Mouse (Mus musculus): ENCODE data around the gene Irak1bp1. TPM values are rescaled to one million over a fixed set of nuclear protein-coding genes. Genes with fewer than 3 reads are reported as not detected.

Gene Irak1bp1
- polyA plus RNA-seq (2015; fragmentation: Nextera tagmentation; extraction: Ambion mirVana) = 32.9 and 34.1 TPM in 2 replicates

DNA sequence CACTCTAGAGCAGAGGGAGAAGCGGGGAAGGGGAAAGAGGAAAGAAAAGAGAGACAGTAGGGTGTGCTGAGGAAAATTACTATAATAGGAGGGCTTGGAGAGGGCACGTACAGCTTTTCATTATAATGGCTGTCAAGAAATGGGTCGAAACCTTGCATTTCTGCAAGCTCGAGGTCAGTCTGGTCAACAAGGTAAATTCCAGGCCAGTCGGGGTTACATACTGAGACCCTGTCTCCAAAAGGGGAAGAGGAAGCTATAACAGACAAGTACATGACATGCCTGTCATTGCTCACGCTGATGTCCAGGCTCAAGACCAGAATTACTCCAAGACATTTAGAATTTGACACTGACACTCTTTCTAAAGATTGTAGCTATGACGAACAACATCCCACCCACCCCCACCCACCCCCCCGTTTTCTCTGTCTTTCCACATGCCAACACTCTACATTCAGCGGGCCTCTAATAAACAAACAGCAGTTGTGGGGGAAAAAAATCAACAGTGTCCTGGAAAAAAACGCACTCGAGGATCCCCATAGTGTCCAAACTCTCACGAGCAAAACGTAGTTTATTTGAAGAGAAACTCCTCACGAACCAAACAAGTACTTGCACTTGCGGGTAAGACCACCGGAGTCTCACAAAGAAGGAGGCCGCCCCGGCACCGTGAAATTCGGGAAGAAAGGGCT lies at the start of gene Irak1bp1:
Irak1bp1 (plus strand) TSS at position 534 of the 683 bp plus-strand sequence.
- 13% methylated on average over 20 of the region's 20 CpGs for WGBS
- peak within 1 kb of the TSS; percentile 95 for H3K27ac ChIP-seq (replicated peaks)
- peak within 1 kb of the TSS; percentile 62 for H3K4me2 ChIP-seq
- peak within 1 kb of the TSS; percentile 88 for H3K9ac ChIP-seq
- no peaks in the 10 kb centered on the region for H3K27me3 ChIP-seq
- peak within 1 kb of the TSS; percentile 81 for H3K4me3 ChIP-seq
- no peaks in the 10 kb centered on the region for H3K9me3 ChIP-seq
- peak; percentile 59 for ATAC-seq (ENCODE audit: low read depth)
- peaks cover 21% of the 10 kb centered on the region for H3K4me1 ChIP-seq (replicated peaks)
- H3K36me3 ChIP-seq = no peaks in the 10 kb centered on the region

DNA sequence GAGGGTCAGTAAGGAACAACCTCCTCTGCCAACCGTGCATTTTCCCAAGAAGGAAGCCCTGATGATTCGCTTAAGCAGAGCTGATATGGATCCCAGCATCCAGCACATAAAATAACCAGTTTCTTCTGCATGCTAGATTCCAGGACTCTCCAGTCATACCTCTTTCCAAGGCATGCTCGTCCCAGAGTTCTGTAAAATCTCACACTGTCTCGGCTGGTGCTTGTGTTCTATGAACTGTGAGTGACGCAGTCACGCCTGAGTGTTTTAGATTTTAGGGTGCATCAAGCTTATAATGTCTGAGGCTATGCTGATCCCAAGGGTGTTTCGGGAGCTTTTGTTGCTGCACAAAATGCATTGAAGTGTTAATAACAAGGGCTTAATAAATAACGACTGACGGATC lies 41.0 kb upstream of the Irak1bp1 start:
- no peak overlapping the region for H3K4me2 ChIP-seq
- no peak overlapping the region for H3K4me3 ChIP-seq
- ATAC-seq (ENCODE audit: low read depth) = no peak
- H3K27ac ChIP-seq (replicated peaks) = no peak overlapping the region
- H3K9me3 ChIP-seq = no peaks in the 10 kb centered on the region
- no peaks in the 10 kb centered on the region for H3K27me3 ChIP-seq
- no peaks in the 10 kb centered on the region for H3K36me3 ChIP-seq
- no peaks in the 10 kb centered on the region for H3K4me1 ChIP-seq (replicated peaks)
- 35% methylated on average over 9 of the region's 9 CpGs for WGBS
- no peak overlapping the region for H3K9ac ChIP-seq

DNA sequence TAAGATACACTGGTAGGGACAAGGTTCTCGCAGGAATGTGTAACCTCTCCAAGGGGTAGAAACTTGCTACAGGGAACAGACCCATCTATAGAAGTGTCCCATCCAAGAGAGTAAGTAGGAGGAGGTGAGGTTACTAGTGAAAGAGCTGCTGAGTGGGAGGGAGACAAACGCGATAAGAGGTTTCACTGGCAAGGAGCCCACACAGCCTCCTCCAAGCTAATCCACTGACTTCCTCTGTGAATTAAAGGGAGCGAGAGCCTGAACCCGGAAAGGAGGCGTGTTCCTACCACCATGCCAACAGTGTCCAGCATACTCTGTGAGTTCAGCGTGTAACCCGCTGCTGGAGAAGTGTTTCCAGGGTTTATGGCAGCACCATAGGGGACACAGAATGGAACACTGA lies 29.0 kb upstream of the Irak1bp1 start:
- H3K9me3 ChIP-seq = no peaks in the 10 kb centered on the region
- H3K4me3 ChIP-seq = no peak overlapping the region
- WGBS = 85% methylated on average over 8 of the region's 8 CpGs
- H3K27ac ChIP-seq (replicated peaks) = no peak overlapping the region
- ATAC-seq (ENCODE audit: low read depth) = no peak
- no peaks in the 10 kb centered on the region for H3K27me3 ChIP-seq
- no peak overlapping the region for H3K9ac ChIP-seq
- no peaks in the 10 kb centered on the region for H3K4me1 ChIP-seq (replicated peaks)
- H3K36me3 ChIP-seq = no peaks in the 10 kb centered on the region
- H3K4me2 ChIP-seq = no peak overlapping the region

DNA sequence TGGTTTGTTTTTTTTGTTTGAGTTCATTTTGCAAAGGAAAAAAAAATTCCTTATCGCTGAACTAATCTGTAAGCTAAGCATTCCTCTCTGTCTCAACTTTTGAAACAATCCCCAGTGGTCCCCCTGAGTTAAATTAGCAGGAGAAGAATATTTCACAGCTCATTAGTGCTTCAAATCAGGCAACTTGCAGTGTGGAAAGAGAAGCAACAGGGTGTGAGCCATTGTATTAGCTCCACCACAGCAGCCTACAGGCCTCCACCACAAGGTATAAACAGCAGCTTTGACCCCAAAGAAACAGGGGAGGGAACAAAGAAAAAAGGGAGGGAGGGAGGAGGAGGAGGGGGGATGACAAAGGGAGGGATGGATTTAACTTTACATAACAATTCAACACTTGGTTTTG lies 22.2 kb upstream of the Irak1bp1 start:
- no peak overlapping the region for H3K4me2 ChIP-seq
- no peak overlapping the region for H3K4me3 ChIP-seq
- no peak overlapping the region for H3K27ac ChIP-seq (replicated peaks)
- no peak overlapping the region for H3K9ac ChIP-seq
- 6% methylated on average over 1 of the region's 1 CpGs for WGBS
- no peaks in the 10 kb centered on the region for H3K4me1 ChIP-seq (replicated peaks)
- H3K36me3 ChIP-seq = no peaks in the 10 kb centered on the region
- H3K27me3 ChIP-seq = no peaks in the 10 kb centered on the region
- ATAC-seq (ENCODE audit: low read depth) = no peak
- H3K9me3 ChIP-seq = no peaks in the 10 kb centered on the region

DNA sequence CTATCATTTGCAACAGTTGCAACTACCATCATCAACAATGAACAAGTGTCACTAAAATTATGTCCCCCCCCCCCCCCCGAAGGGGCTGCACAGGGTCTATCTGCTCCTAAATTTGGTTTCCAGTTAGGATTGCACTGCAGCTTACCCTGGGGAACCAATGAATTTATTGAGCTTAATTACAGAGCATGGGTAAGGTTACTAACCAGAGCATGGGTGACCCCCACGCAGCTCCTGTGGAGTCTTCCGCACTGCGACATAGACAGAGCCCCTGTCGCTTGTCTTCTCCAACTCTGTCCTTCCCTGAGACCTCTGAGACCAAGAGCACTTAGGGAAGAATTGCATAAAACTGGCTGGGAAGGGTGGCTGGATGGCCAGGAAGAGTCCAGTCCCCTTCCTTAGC lies 21.7 kb upstream of the Irak1bp1 start:
- 49% methylated on average over 5 of the region's 5 CpGs for WGBS
- ATAC-seq (ENCODE audit: low read depth) = no peak
- no peak overlapping the region for H3K9ac ChIP-seq
- H3K9me3 ChIP-seq = no peaks in the 10 kb centered on the region
- H3K4me3 ChIP-seq = no peak overlapping the region
- no peak overlapping the region for H3K4me2 ChIP-seq
- no peaks in the 10 kb centered on the region for H3K36me3 ChIP-seq
- H3K4me1 ChIP-seq (replicated peaks) = no peaks in the 10 kb centered on the region
- H3K27ac ChIP-seq (replicated peaks) = no peak overlapping the region
- H3K27me3 ChIP-seq = no peaks in the 10 kb centered on the region

DNA sequence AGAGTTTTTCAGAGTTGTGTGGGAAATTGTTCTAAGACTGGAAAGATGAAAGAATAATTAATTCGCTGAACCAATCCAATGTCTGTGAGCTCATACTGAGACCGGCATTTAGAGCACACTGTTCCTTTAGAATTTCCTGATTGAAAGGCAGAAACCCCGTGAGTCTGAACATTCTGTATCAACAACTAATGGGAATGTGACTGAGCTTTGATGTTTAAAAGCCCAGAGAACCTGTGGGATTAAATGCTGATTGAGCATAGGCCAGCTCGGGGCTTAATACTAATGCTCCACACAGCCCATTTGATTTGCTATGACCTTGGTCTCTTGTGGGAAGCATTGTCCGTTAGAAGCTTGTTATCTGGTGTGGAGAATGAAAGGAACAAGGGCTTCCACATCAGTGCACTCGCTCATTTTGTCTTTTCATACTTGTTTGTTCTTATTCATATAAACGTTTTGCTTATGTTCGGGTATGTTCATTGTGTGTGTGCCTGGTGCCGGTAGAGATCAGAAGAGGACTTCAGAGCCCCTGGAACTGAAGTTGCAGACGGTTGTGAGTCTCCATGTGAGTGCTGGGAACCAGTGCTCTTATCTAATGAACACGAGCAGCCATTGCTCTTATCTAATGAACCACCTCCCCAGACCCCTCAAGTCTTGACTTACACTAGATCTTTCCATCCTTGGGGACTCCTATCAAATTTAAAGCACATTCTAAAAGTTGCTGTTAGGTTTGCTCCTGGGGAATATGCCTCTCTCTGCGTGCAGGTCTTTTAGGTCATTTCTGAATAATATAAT lies 17.0 kb upstream of the Irak1bp1 start:
- Histone ChIP-seq H3K4me3 (no peak overlapping the region), H3K4me1 (replicated peaks) (no peaks in the 10 kb centered on the region), H3K9ac (no peak overlapping the region), H3K27me3 (no peaks in the 10 kb centered on the region), H3K9me3 (no peaks in the 10 kb centered on the region), H3K36me3 (no peaks in the 10 kb centered on the region), H3K4me2 (no peak overlapping the region), H3K27ac (replicated peaks) (no peak overlapping the region)
- WGBS = 75% methylated on average over 12 of the region's 12 CpGs
- ATAC-seq (ENCODE audit: low read depth) = no peak

DNA sequence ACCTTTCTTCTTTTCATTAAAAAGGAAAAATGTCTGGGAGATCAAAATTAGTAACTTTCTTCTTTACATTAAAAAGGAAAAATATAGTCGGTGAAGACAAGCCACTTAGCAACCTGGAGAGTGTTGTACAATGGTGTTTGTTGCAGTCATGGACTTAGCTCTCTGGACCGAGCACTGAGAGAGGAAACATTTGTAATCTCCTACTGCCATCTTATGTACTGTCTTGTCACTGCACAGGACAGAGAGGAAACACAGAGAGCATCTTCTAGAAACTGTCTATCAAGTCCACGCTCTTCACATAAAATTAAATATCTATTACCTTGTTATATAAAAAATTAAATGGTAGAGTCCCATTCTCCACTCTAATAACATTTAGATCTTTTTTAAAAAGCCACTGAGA lies 14.8 kb upstream of the Irak1bp1 start:
- Histone ChIP-seq H3K4me3 (no peak overlapping the region), H3K9me3 (no peaks in the 10 kb centered on the region), H3K4me1 (replicated peaks) (no peaks in the 10 kb centered on the region), H3K27ac (replicated peaks) (no peak overlapping the region), H3K9ac (no peak overlapping the region), H3K4me2 (no peak overlapping the region), H3K36me3 (no peaks in the 10 kb centered on the region), H3K27me3 (no peaks in the 10 kb centered on the region)
- no peak for ATAC-seq (ENCODE audit: low read depth)
- 68% methylated on average over 3 of the region's 3 CpGs for WGBS

DNA sequence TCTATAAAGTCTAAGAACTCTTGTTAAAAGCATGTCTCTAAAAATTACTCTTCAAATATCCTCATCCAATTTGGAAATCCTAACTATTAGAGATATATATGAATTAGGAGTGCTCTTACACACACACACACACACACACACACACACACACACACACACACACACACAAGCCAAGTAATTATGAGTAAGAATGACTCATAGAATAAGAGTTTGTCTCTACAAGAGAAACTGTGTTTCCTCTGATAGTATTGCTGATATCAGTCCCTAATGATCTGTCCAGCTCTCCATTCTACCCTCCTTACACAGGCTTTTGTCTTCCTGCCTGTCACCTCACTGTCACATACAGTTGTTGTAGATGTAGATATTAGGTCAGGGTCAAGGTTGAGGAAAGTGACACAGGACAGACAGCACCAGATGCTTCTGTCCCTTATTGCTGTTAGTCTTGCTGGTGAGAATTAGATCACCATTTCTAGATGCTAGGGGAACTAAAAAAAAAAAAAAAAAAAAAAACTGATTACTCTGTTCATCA lies 14.0 kb upstream of the Irak1bp1 start:
- H3K36me3 ChIP-seq = no peaks in the 10 kb centered on the region
- H3K4me2 ChIP-seq = no peak overlapping the region
- H3K9ac ChIP-seq = no peak overlapping the region
- H3K4me1 ChIP-seq (replicated peaks) = no peaks in the 10 kb centered on the region
- H3K27me3 ChIP-seq = no peaks in the 10 kb centered on the region
- no peak for ATAC-seq (ENCODE audit: low read depth)
- no peak overlapping the region for H3K27ac ChIP-seq (replicated peaks)
- no peaks in the 10 kb centered on the region for H3K9me3 ChIP-seq
- no peak overlapping the region for H3K4me3 ChIP-seq

DNA sequence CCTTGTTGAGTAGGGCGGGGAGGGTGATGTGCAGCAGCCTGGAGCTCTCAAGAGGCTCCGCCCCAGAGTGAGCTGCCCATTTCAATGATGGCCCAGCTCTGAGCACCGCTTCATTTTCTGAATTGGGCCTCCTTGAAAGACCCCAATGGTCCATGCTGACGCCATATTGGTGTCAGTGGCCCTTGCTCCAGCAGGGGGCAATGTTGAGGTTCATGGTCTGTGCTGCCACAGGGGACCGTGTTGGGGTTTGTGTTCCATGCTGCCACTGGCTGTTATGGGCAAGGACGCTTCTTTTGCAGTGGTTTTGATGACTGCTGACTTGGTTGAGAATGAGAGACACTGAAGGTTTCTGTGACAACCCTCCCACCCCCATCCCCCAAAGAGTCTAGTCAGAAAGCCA lies 2.9 kb upstream of the Irak1bp1 start:
- no peak for ATAC-seq (ENCODE audit: low read depth)
- H3K4me2 ChIP-seq = no peak overlapping the region
- no peak overlapping the region for H3K27ac ChIP-seq (replicated peaks)
- no peaks in the 10 kb centered on the region for H3K9me3 ChIP-seq
- WGBS = 95% methylated on average over 6 of the region's 6 CpGs
- H3K4me1 ChIP-seq (replicated peaks) = peaks cover 15% of the 10 kb centered on the region
- no peaks in the 10 kb centered on the region for H3K36me3 ChIP-seq
- H3K9ac ChIP-seq = no peak overlapping the region
- H3K4me3 ChIP-seq = no peak overlapping the region
- H3K27me3 ChIP-seq = no peaks in the 10 kb centered on the region

DNA sequence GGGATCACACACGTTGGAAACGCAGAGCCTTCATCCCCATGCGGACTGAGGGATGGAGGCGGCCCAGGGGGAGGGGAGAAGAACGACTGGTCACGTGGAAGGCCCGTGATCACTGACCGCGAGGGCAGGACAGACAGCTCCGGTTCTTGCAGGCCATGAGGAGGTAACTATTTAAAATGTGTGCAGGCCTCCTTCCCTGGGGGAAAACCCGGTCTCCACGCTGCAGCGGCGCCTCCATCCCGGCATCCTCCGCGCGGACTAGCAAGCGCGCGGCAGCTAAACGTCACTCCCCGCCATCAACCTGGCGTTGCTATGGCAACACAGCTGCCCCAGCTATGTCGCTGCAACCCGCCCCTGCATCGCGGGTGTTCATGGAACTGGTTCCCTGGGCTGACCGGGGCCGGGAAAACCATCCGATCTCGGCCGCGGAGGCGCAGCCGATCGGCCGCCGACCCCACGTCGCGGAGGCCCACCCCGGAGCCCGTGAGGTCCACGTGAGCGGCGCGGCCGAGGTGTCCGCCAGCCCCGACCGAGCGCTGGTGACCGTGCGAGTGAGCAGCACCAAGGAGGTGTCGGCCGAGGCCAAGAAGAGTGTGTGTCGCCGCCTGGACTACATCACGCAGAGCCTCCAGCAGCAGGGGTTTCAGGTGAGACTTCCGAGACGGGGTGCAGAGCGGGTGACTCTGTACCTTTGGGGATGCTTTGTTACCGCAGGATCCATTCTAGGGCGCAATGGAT lies 522 bp downstream of the Irak1bp1 start:
- H3K4me3 ChIP-seq = peak overlapping the region; percentile 81
- peak overlapping the region; percentile 62 for H3K4me2 ChIP-seq
- H3K4me1 ChIP-seq (replicated peaks) = peaks cover 26% of the 10 kb centered on the region
- peak; percentile 95 for ATAC-seq (ENCODE audit: low read depth)
- H3K27me3 ChIP-seq = no peaks in the 10 kb centered on the region
- whole genome bisulfite sequencing = under 1% methylated on average over 63 of the region's 65 CpGs
- H3K9me3 ChIP-seq = no peaks in the 10 kb centered on the region
- H3K36me3 ChIP-seq = no peaks in the 10 kb centered on the region
- H3K27ac ChIP-seq (replicated peaks) = peak overlapping the region; percentile 95
- H3K9ac ChIP-seq = peak overlapping the region; percentile 88

DNA sequence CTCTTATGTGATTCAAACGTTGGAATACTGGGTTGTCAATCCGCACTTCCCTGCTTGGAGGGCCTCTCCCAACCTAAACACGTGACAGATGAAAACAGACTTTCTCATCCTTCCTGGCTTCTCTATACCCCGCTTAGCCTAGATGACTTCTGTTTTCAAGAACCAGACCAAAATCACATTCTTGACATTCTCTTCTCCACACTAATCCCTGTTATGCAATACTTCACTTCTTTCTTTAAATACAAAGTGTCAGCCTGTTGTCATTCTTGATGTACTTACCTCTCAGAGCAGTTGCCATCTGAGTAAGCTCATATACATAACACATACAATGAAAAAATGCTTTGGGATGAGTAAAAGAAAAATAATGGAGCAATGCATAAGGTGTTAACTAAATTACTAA lies 2.6 kb downstream of the Irak1bp1 start:
- peaks cover 38% of the 10 kb centered on the region for H3K4me1 ChIP-seq (replicated peaks)
- H3K36me3 ChIP-seq = no peaks in the 10 kb centered on the region
- no peak overlapping the region for H3K27ac ChIP-seq (replicated peaks)
- no peak overlapping the region for H3K9ac ChIP-seq
- WGBS = 72% methylated on average over 4 of the region's 4 CpGs
- ATAC-seq (ENCODE audit: low read depth) = no peak
- H3K9me3 ChIP-seq = no peaks in the 10 kb centered on the region
- no peak overlapping the region for H3K4me3 ChIP-seq
- H3K27me3 ChIP-seq = no peaks in the 10 kb centered on the region
- H3K4me2 ChIP-seq = no peak overlapping the region

DNA sequence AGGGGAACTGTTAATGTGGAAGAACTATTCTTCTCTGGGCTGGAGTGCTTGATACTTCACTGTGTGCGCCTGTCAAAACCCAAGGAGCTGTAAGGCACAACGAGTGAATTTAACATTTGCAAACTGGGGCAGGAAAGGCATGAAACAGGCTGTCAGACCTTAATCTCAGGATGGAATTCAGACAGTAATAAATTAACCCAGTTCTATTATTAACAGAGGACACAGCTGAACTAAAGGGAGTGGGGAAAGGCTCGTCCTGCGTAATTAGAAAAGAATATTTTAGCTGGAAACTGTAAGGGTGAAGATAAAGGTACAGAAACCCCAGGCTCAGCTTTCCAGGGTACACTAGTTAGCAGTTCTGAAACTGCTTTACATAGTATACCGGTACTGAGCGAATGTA lies 6.6 kb downstream of the Irak1bp1 start:
- 58% methylated on average over 6 of the region's 6 CpGs for WGBS
- 0 out of 2 replicates have a peak, but pooled peaks have one; percentile 26 for ATAC-seq (ENCODE audit: low read depth)
- H3K9ac ChIP-seq = no peak overlapping the region
- no peak overlapping the region for H3K27ac ChIP-seq (replicated peaks)
- no peak overlapping the region for H3K4me3 ChIP-seq
- H3K4me2 ChIP-seq = no peak overlapping the region
- H3K36me3 ChIP-seq = peaks cover 19% of the 10 kb centered on the region
- H3K9me3 ChIP-seq = no peaks in the 10 kb centered on the region
- peaks cover 27% of the 10 kb centered on the region for H3K4me1 ChIP-seq (replicated peaks)
- no peaks in the 10 kb centered on the region for H3K27me3 ChIP-seq

Measured in neural tube, embryonic 13.5 days (tissue).